Comparison of ENCODE assay signal across 9 mouse cellular contexts in genomic region chr2:103483289-103483985, GRCm38 (mm10). TPM values are rescaled to one million over a fixed set of nuclear protein-coding genes. Genes with fewer than 3 reads are reported as not detected.
A peak's percentile ranks its signal among the peaks of the same experiment; 100 is the strongest.
DNase-seq lines count a peak whose midpoint lies in the region; ATAC-seq lines count a peak whose summit lies in the region.
"Had no signal": no experiment of that assay in that cellular context is flagged by ENCODE, and none has a peak within 500 bp of the region (broad histone marks: within the 10 kb centered on the region; RNA-seq: fewer than 3 reads in every experiment).

No protein-coding gene starts in this region.

- no peaks in the 10 kb centered on the region for H3K27me3 ChIP-seq in kidney, embryonic 14.5 days (ENCODE audit: control insufficient read depth, insufficient read depth, low read length)
- no peaks in the 10 kb centered on the region for H3K27me3 ChIP-seq in intestine, embryonic 14.5 days (replicated peaks; ENCODE audit: control insufficient read depth, insufficient read depth, low read length)

- ATAC-seq in kidney, embryonic 14.5 days (ENCODE audit: low FRiP score, low TSS enrichment) = no peak
- no peak for ATAC-seq in intestine, embryonic 14.5 days (replicated peaks; ENCODE audit: low FRiP score, low TSS enrichment, low read depth)
- 0 out of 2 replicates have a peak, but pooled peaks have one; percentile 23 for ATAC-seq in monocyte, adult 5-6 weeks (replicated peaks; ENCODE audit: insufficient number of reproducible peaks, low FRiP score, low TSS enrichment, poor library complexity, severe bottlenecking)

- H3K4me1 ChIP-seq in kidney, embryonic 14.5 days (ENCODE audit: control insufficient read depth, insufficient read depth, low read length) = peaks cover 12% of the 10 kb centered on the region; the same call in 1 of the 2 replicates
- peaks cover 7% of the 10 kb centered on the region; the same call in 1 of the 2 replicates for H3K4me1 ChIP-seq in intestine, embryonic 14.5 days (replicated peaks; ENCODE audit: control insufficient read depth, insufficient read depth, low read length)

- H3K27ac ChIP-seq in kidney, embryonic 14.5 days (ENCODE audit: low read depth, low read length) = no peak overlapping the region
- H3K27ac ChIP-seq in intestine, embryonic 14.5 days (ENCODE audit: low read depth) = no peak overlapping the region

- DNase-seq in kidney, adult 8-10 months = no peak
- peak; percentile 63 for DNase-seq in c-Kit-positive CD71-positive TER-119-positive erythroid progenitor cells, embryonic 14.5 days (ENCODE audit: low spot score)
- DNase-seq in intestine, embryonic 14.5 days (ENCODE audit: low spot score) = no peak
- DNase-seq in cerebellum, adult 9-10 months = no peak
- no peak for DNase-seq in thymus, postnatal 0 days (ENCODE audit: low spot score)
- DNase-seq in cerebellum, postnatal 14 days = no peak
- DNase-seq: thymus, postnatal 36 days had no signal

- no peaks in the 10 kb centered on the region for H3K36me3 ChIP-seq in kidney, embryonic 14.5 days (ENCODE audit: control insufficient read depth, insufficient read depth, low read length)
- no peaks in the 10 kb centered on the region for H3K36me3 ChIP-seq in intestine, embryonic 14.5 days (ENCODE audit: control insufficient read depth, insufficient read depth, low read length)

- peak overlapping the region; percentile 86; the same call in 1 of the 2 replicates for H3K9ac ChIP-seq in kidney, embryonic 14.5 days (ENCODE audit: low read depth, low read length)
- H3K9ac ChIP-seq in intestine, embryonic 14.5 days (ENCODE audit: low read length) = 0 out of 2 replicates have a peak overlapping the region, but pooled peaks have one; percentile 6

- no peaks in the 10 kb centered on the region for H3K9me3 ChIP-seq in kidney, embryonic 14.5 days (ENCODE audit: control insufficient read depth, low read length)
- H3K9me3 ChIP-seq in intestine, embryonic 14.5 days (ENCODE audit: control insufficient read depth, low read length) = no peaks in the 10 kb centered on the region

- peak overlapping the region; percentile 87; the same call in 1 of the 2 replicates for H3K4me3 ChIP-seq in kidney, embryonic 14.5 days (ENCODE audit: low read length)
- peak overlapping the region; percentile 90 for H3K4me3 ChIP-seq in intestine, embryonic 14.5 days (ENCODE audit: low read depth, low read length)

- WGBS in kidney, embryonic 14.5 days = 82% methylated on average over 7 of the region's 7 CpGs
- WGBS in intestine, embryonic 14.5 days = 64% methylated on average over 7 of the region's 7 CpGs

- H3K4me2 ChIP-seq in kidney, embryonic 14.5 days (replicated peaks; ENCODE audit: low read depth, low read length) = peak overlapping the region; percentile 76
- H3K4me2 ChIP-seq in intestine, embryonic 14.5 days (ENCODE audit: low read length) = peak overlapping the region; percentile 86

RNA-seq across cellular contexts. Expression of gene Cat, which starts 1.5 kb away (rescaled TPM):
- polyA plus RNA-seq in kidney, embryonic 14.5 days (2014; fragmentation: Nextera tagmentation; extraction: Ambion mirVana) = 78.2 and 110 TPM in 2 replicates
- 112 and 117 TPM in 2 replicates for polyA plus RNA-seq in intestine, embryonic 14.5 days (2014; fragmentation: Nextera tagmentation; extraction: Ambion mirVana)
- total RNA-seq in monocyte, adult 5-6 weeks (2017) = 79.1 to 135 TPM (median 82.4 TPM) in 3 replicates
- 43.5 and 58.9 TPM in 2 replicates for polyA plus RNA-seq in thymus, postnatal 0 days (2015; fragmentation: Nextera tagmentation; extraction: Ambion mirVana)
